Mouse (Mus musculus): Measurements from ENCODE around the gene Rapgef4.

GRCm38 (mm10) chr2:71938716-71939393 lies 42.2 kb upstream of the Rapgef4 start:
- TF ChIP-seq POLR2A (IDR thresholded peaks at IDR 0.05; ENCODE audit: control insufficient read depth, extremely low read depth, insufficient read depth, low read length, poor library complexity) (no peak), CTCF (IDR thresholded peaks at IDR 0.05; ENCODE audit: borderline replicate concordance, control insufficient read depth, extremely low read depth, insufficient read depth, low read length, poor library complexity) (no peak)

Measured in thymus, adult 2 months (tissue).